Mouse (Mus musculus) intestine, embryonic 14.5 days (tissue): ENCODE measurements at regions not wholly inside any gene's neighbourhood (a gene's known extent, or its start where the extent isn't known, plus 50 kb on each side); places are given as distances from the start of the nearest gene placed in this dataset.

Experiments
- ATAC-seq: fragments of 200-750 bp; cut with Nextera tagmentation; replicated peaks from 2 replicates; pipeline ENCODE4 v1.8.0; 2017; ENCODE audit warnings: low read depth, moderate number of reproducible peaks, moderate TSS enrichment, moderate library complexity; ENCODE audit not compliant: low FRiP score, low TSS enrichment
- DNase-seq: peaks from one replicate; pipeline ENCODE4 v3.0.0-alpha.2; 2018; ENCODE audit warnings: low spot score
- H3K27ac ChIP-seq: fragments of 300-500 bp; sonication (generic); 2 replicates; pipeline ENCODE4 v1.5.1; 2014; ENCODE audit warnings: low read depth, mild to moderate bottlenecking, control low read depth
- H3K27me3 ChIP-seq: fragments of 300-500 bp; sonication (generic); replicated peaks from 2 replicates; pipeline ENCODE4 v1.6.1; 2014; ENCODE audit warnings: low read length, control low read depth; ENCODE audit not compliant: control insufficient read depth, insufficient read depth
- H3K36me3 ChIP-seq: fragments of 300-500 bp; sonication (generic); 2 replicates; pipeline ENCODE4 v1.6.1; 2014; ENCODE audit warnings: low read length, control low read depth; ENCODE audit not compliant: control insufficient read depth, insufficient read depth
- H3K4me1 ChIP-seq: fragments of 300-500 bp; sonication (generic); replicated peaks from 2 replicates; pipeline ENCODE4 v1.6.1; 2014; ENCODE audit warnings: low read length, control low read depth, mixed read lengths; ENCODE audit not compliant: control insufficient read depth, insufficient read depth
- H3K4me2 ChIP-seq: fragments of 300-500 bp; sonication (generic); 2 replicates; pipeline ENCODE4 v1.6.1; 2014; ENCODE audit warnings: low read length
- H3K4me3 ChIP-seq: fragments of 300-500 bp; sonication (generic); 2 replicates; pipeline ENCODE4 v1.5.1; 2014; ENCODE audit warnings: low read depth, low read length, control low read depth, mixed read lengths
- H3K9ac ChIP-seq: fragments of 300-500 bp; sonication (generic); 2 replicates; pipeline ENCODE4 v1.6.1; 2014; ENCODE audit warnings: mild to moderate bottlenecking, low read length
- H3K9me3 ChIP-seq: fragments of 300-500 bp; sonication (generic); 2 replicates; pipeline ENCODE4 v1.6.1; 2016; ENCODE audit warnings: low read length, control low read depth; ENCODE audit not compliant: control insufficient read depth
- WGBS: fragments of 180-500 bp; shearing (Covaris S2); extraction: QIAGEN DNeasy Blood & Tissue Kit; methylation state at CpG from one replicate; pipeline ENCODE4 v1.1.7; 2014; 5-methylcytosine and 5-hydroxymethylcytosine counted together

GRCm38 (mm10) chr14:68447240-68447923 lies 846.7 kb downstream of the Synb start:
- H3K9ac ChIP-seq: no peak overlapping the region
- no peaks in the 10 kb centered on the region for H3K36me3 ChIP-seq
- H3K9me3 ChIP-seq: no peaks in the 10 kb centered on the region
- no peak overlapping the region for H3K4me3 ChIP-seq
- H3K27ac ChIP-seq: no peak overlapping the region
- 37% methylated on average over 7 of the region's 7 CpGs for WGBS
- H3K4me1 ChIP-seq: no peaks in the 10 kb centered on the region
- H3K27me3 ChIP-seq: no peaks in the 10 kb centered on the region
- no peak overlapping the region for H3K4me2 ChIP-seq
- no peak for ATAC-seq
- no peak for DNase-seq

- no peaks in the 10 kb centered on the region for H3K36me3 ChIP-seq
- WGBS: 86% methylated on average over 9 of the region's 9 CpGs
- H3K4me1 ChIP-seq: no peaks in the 10 kb centered on the region
These were observed 860.8 kb downstream of the Synb start for GRCm38 (mm10) chr14:68433326-68433725.

GRCm38 (mm10) chr14:68432111-68432510 lies 862.0 kb downstream of the Synb start:
- no peak for ATAC-seq
- WGBS: 43% methylated on average over 2 of the region's 2 CpGs
- no peak overlapping the region for H3K27ac ChIP-seq

More at GRCm38 (mm10) chr14:68433326-68433725, 860.8 kb downstream of the Synb start:
- H3K27ac ChIP-seq: no peak overlapping the region
- no peak overlapping the region for H3K9ac ChIP-seq
- no peaks in the 10 kb centered on the region for H3K27me3 ChIP-seq
- H3K4me2 ChIP-seq: no peak overlapping the region
- H3K9me3 ChIP-seq: no peaks in the 10 kb centered on the region
- DNase-seq (no peak), ATAC-seq (no peak)
- H3K4me3 ChIP-seq: no peak overlapping the region

GRCm38 (mm10) chr14:68427235-68427634 lies 866.9 kb downstream of the Synb start:
- DNase-seq: no peak
- Histone ChIP-seq H3K36me3 (no peaks in the 10 kb centered on the region), H3K27me3 (no peaks in the 10 kb centered on the region), H3K27ac (no peak overlapping the region), H3K9ac (no peak overlapping the region), H3K9me3 (no peaks in the 10 kb centered on the region), H3K4me2 (no peak overlapping the region), H3K4me3 (no peak overlapping the region), H3K4me1 (no peaks in the 10 kb centered on the region)
- ATAC-seq: no peak
- 80% methylated on average over 1 of the region's 1 CpGs for WGBS

More at GRCm38 (mm10) chr14:68432111-68432510, 862.0 kb downstream of the Synb start:
- no peaks in the 10 kb centered on the region for H3K27me3 ChIP-seq
- no peaks in the 10 kb centered on the region for H3K4me1 ChIP-seq
- no peak for DNase-seq
- H3K4me2 ChIP-seq: no peak overlapping the region
- no peaks in the 10 kb centered on the region for H3K9me3 ChIP-seq
- H3K4me3 ChIP-seq: no peak overlapping the region
- no peaks in the 10 kb centered on the region for H3K36me3 ChIP-seq
- H3K9ac ChIP-seq: no peak overlapping the region

- 55% methylated on average over 1 of the region's 1 CpGs for WGBS
- H3K4me3 ChIP-seq: no peak overlapping the region
These were observed 901.7 kb downstream of the Synb start for GRCm38 (mm10) chr14:68392440-68392839.

GRCm38 (mm10) chr14:68391875-68392274 lies 902.2 kb downstream of the Synb start:
- no peaks in the 10 kb centered on the region for H3K36me3 ChIP-seq
- DNase-seq (no peak), ATAC-seq (no peak)
- H3K27me3 ChIP-seq: no peaks in the 10 kb centered on the region
- H3K9me3 ChIP-seq: no peaks in the 10 kb centered on the region
- no peaks in the 10 kb centered on the region for H3K4me1 ChIP-seq
- 27% methylated on average over 3 of the region's 3 CpGs for WGBS
- no peak overlapping the region for H3K27ac ChIP-seq
- no peak overlapping the region for H3K4me2 ChIP-seq
- no peak overlapping the region for H3K4me3 ChIP-seq
- H3K9ac ChIP-seq: no peak overlapping the region

More at GRCm38 (mm10) chr14:68392440-68392839, 901.7 kb downstream of the Synb start:
- Histone ChIP-seq H3K4me1 (no peaks in the 10 kb centered on the region), H3K4me2 (no peak overlapping the region), H3K36me3 (no peaks in the 10 kb centered on the region), H3K27me3 (no peaks in the 10 kb centered on the region), H3K27ac (no peak overlapping the region), H3K9me3 (no peaks in the 10 kb centered on the region), H3K9ac (no peak overlapping the region)
- no peak for ATAC-seq
- DNase-seq: no peak

- Histone ChIP-seq H3K27me3 (no peaks in the 10 kb centered on the region), H3K4me2 (no peak overlapping the region)
- WGBS: 78% methylated on average over 7 of the region's 7 CpGs
These were observed 912.4 kb downstream of the Synb start for GRCm38 (mm10) chr14:68381741-68382140.

GRCm38 (mm10) chr14:68367696-68368095 lies 926.4 kb downstream of the Synb start:
- no peak for DNase-seq
- no peak overlapping the region for H3K9ac ChIP-seq
- H3K4me3 ChIP-seq: no peak overlapping the region
- H3K4me1 ChIP-seq: no peaks in the 10 kb centered on the region
- no peaks in the 10 kb centered on the region for H3K27me3 ChIP-seq
- no peak for ATAC-seq
- WGBS: 80% methylated on average over 5 of the region's 5 CpGs
- H3K27ac ChIP-seq: no peak overlapping the region
- no peak overlapping the region for H3K4me2 ChIP-seq
- no peaks in the 10 kb centered on the region for H3K9me3 ChIP-seq
- no peaks in the 10 kb centered on the region for H3K36me3 ChIP-seq

More at GRCm38 (mm10) chr14:68381741-68382140, 912.4 kb downstream of the Synb start:
- no peaks in the 10 kb centered on the region for H3K36me3 ChIP-seq
- DNase-seq (no peak), ATAC-seq (no peak)
- no peak overlapping the region for H3K4me3 ChIP-seq
- H3K9ac ChIP-seq: no peak overlapping the region
- no peaks in the 10 kb centered on the region for H3K9me3 ChIP-seq
- no peak overlapping the region for H3K27ac ChIP-seq
- H3K4me1 ChIP-seq: no peaks in the 10 kb centered on the region

GRCm38 (mm10) chr14:68363892-68364291 lies 930.2 kb downstream of the Synb start:
- ATAC-seq (no peak), DNase-seq (no peak)
- Histone ChIP-seq H3K4me3 (no peak overlapping the region), H3K9ac (no peak overlapping the region), H3K4me2 (no peak overlapping the region), H3K27me3 (no peaks in the 10 kb centered on the region), H3K9me3 (no peaks in the 10 kb centered on the region), H3K27ac (no peak overlapping the region), H3K36me3 (no peaks in the 10 kb centered on the region), H3K4me1 (no peaks in the 10 kb centered on the region)
- 73% methylated on average over 2 of the region's 2 CpGs for WGBS
